Mouse (Mus musculus) embryonic stem cell, embryonic (primary cell): ENCODE measurements around the gene Nkx2-2.

Experiments used
- CTCF ChIA-PET, 4 experiments: fragments of 300-600 bp in 2 of 4; fragments of 350-600 bp in 2 of 4; sonication (Branson Sonifier 250); formaldehyde crosslinking; loops; one replicate each; lab custom pipeline; 2022; ENCODE audit warnings: inconsistent platforms in 2 of 4; lab: Charles Lee
- POLR2A ChIA-PET, 4 experiments: fragments of 300-600 bp in 2 of 4; fragments of 350-600 bp in 2 of 4; sonication (Branson Sonifier 250); formaldehyde crosslinking; loops; one replicate each; lab custom pipeline; 2022; ENCODE audit warnings: antibody characterized with exemption in 4 of 4, inconsistent platforms in 1 of 4; lab: Charles Lee

The Nkx2-2 gene

DNA sequence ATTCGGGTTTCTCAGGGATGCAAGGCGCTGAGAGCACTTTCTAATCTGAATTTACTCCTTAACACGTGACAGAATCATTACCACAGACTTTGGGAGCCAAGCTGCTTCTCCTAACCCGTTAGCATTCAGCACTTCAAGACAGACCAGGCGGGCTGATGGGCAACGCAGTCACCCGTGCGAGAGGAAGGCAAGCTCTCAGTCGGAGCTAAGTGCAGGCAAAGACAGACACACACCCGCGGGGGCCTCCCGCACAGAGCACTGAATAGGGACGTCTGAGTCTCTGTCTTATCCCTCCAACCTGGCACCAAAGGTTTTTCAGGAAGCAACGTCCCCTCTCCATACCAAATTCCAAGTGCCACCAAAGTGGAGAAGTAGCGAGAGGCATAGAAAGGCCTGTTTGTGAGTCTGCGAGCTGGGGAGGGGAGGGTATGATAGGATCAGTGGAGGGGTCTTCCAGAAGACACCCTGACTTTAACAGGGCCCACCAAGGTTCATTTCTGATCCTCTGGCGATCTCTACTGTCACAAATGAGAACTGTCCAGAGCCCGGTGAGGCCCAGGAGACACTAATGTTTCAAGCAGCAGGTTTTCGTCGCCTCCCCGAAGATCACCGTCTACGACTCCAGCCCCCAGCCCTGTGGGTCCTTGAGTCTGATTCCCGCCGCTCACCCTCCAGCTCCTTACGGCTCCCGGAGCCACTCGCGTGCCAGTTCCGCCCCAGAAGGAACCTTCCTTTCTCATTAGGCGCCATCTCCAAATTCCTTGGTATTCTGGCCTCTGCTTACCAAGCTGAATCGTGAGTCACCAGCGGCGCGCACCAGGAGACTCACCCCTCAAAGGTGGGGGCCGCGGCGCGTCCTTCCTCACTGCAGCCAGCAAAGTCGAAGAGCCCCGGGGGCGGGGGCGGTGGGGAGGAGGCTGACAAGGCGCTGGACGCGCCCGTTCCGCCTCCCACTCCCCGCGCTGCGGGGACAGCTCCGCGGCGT is at the start of gene Nkx2-2:
Gene Nkx2-2, minus strand, starts transcription at position 973 of the 985 bp plus-strand sequence.
- POLR2A ChIA-PET: interaction anchor here in 3 of 4 experiments (0.5 to 5.2 kb wide), 9 partner anchors 9 to 181 kb away, joined by 3 to 21 read pairs (median 3); partner anchors contain the start of genes Xrn2 (in 3 of the 3) and Nkx2-4 (in 1 of the 3)
- CTCF ChIA-PET: interaction anchor here (0.5 to 3.3 kb wide), 14 partner anchors 12 to 581 kb away, joined by 3 to 13 read pairs (median 4); no protein-coding TSS in a partner anchor

DNA sequence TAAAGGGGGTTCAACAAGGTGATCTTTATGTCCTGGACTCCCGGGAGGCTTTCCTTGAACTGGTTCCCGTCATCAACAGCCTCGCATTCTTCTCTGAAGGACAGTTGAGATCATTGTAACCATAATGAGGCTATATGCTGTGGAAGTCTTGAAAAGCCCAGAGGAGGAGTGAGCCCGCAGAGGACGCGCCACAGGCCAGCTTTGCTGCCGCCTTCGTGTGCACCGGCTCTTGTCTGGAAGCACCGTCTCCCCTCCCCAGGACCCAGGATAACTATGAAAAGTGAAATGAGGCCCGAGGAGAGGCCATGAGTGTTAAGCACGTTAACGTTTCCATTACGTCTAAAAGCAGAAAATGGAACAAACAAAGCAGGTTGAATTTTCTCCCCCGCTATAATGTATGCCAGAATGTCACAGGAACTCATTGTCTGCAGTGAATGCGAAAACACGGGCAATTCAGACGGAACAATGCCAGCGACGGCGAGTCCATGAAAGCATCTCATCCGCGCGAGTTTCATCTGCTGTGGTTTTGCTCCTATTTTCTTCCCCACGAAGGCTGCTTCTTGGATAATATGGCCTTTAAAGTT is 41.8 kb upstream of the Nkx2-2 start:
- POLR2A ChIA-PET: interaction anchor here in 1 of 4 experiments (0.8 kb wide), 1 partner anchor 687 kb away, joined by 3 read pairs; no protein-coding TSS in a partner anchor
- CTCF ChIA-PET: no interaction called here

DNA sequence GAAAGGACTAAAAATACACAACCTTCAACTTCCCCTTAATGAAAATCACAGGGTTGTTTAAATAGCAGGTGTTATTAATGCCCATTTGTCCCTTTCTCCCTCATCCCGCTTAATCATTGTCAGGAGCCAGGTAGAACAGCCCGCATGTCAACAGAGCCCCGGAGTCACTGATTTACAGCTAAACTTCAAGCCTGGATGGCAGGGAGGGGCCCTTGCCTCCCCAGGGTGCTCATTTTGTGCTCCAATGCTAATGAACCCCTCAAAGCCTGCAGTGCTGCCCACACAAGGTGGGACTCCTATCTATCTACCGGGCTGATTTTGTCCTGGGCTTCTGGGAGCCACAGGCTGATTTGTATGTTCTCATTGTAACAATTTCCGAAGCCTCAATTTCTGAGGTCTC is 37.1 kb upstream of the Nkx2-2 start:
- POLR2A ChIA-PET: interaction anchor here in 1 of 4 experiments (0.8 to 0.9 kb wide), 2 partner anchors 12 to 36 kb away, joined by 3 read pairs; no protein-coding TSS in a partner anchor

DNA sequence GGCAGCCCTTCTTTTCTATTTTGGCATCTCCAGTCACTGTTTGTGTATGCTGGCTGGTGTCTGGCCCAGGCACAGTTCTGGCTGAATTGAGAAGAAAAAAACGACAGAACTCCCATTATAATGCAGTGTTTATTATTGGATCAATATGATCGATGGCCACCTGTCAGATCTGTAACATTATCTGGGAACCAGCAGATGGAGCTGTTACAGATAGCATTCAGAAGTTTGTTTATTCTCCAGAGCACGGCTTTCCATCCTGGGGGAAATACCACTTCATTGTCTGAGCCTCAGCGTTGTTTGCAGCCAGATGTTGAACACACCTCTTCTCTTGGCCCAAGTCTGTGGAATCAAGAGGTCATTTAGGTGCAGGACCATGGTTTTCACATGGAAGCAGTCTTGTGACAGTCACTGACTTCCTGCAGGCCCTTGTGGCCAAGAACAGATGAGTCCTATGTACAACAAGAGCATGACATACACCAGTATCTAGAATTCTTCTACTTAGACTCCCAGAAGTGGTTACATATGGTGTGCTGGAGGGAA is 11.1 kb upstream of the Nkx2-2 start:
- ChIA-PET POLR2A (no interaction called here), CTCF (interaction anchor here (0.6 to 1.6 kb wide), 8 partner anchors 10 to 606 kb away, joined by 3 to 5 read pairs (median 4); no protein-coding TSS in a partner anchor)

More for the DNA sequence above, 37.1 kb upstream of the Nkx2-2 start:
- CTCF ChIA-PET: interaction anchor here in 1 of 4 experiments (1.2 kb wide), 1 partner anchor 26 kb away, joined by 4 read pairs; no protein-coding TSS in a partner anchor

DNA sequence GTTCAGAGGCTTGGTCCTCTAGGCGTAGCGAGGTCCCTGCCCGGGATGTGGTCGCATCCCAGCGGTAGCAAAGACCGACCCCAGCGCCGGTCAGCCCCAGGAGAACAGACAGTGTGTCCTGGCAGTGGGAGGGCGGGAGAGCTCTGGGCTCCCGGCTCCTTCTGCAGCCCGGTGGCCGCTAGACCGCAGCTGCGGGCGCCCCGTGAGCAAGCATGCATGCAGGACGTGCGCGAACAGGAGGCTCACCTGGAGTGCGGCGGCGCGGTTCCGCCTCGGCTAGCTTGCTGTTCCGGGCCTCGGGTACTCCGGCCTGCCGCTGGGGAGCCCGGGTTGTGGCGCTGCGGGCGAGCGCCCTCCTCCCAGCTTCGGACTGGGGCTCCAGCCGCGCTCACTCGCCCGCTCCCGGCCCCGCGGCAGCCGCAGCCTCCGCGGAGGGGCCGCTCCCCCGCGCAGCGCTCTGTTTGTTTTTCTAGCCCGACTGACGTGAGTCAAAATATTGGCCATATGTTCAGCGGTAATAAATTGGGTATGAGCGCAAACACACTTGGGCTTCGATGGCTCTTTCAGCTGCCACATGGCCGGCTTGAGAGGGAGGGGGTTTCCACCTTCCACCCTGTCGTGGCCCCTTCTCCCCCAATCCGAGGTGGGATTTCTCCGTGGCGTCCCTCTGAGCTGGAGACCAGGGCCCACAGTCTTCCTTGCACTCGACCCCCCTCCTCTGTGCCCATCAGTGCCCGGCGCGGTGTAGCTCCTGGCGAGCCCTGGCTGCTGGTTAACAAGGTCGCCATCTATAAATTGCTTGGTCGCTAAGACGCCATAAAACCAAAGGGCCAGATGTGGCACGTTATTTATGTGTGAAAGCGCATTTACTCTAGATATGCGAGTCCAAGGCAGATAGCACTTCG is 920 bp upstream of the Nkx2-2 start:
- ChIA-PET CTCF (interaction anchor here in 3 of 4 experiments (0.8 to 3.3 kb wide), 11 partner anchors 14 to 582 kb away, joined by 3 to 13 read pairs (median 5); no protein-coding TSS in a partner anchor), POLR2A (interaction anchor here in 3 of 4 experiments (0.6 to 4.6 kb wide), 9 partner anchors 10 to 361 kb away, joined by 3 to 19 read pairs (median 3); partner anchors contain the start of gene Xrn2 (in 2 of the 3))

DNA sequence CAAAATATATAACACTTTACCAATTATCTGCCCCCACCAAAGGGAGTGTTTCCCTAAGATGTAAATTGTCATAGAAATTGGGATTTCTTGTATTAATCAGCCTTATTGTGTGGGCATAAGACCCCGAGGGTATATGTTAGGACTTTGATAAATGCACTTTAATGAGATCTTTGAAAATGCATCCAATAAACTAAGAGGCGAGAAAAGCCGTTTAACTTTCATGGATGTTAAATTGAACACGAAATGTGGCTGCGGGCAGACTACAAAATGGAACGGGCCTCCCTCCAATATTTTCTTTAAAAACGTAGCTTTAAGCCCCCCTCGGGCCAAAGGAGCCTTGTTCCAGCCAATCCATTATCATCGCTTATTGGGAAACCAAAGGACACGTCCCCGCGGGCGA is 1.3 kb downstream of the Nkx2-2 start:
- CTCF ChIA-PET: interaction anchor here in 2 of 4 experiments (0.8 to 3.3 kb wide), 5 partner anchors 11 to 580 kb away, joined by 3 to 13 read pairs (median 7); no protein-coding TSS in a partner anchor
- POLR2A ChIA-PET: interaction anchor here in 1 of 4 experiments (1.3 to 5.2 kb wide), 3 partner anchors 10 to 180 kb away, joined by 3 to 21 read pairs (median 19); partner anchors contain the start of genes Nkx2-4 and Xrn2

DNA sequence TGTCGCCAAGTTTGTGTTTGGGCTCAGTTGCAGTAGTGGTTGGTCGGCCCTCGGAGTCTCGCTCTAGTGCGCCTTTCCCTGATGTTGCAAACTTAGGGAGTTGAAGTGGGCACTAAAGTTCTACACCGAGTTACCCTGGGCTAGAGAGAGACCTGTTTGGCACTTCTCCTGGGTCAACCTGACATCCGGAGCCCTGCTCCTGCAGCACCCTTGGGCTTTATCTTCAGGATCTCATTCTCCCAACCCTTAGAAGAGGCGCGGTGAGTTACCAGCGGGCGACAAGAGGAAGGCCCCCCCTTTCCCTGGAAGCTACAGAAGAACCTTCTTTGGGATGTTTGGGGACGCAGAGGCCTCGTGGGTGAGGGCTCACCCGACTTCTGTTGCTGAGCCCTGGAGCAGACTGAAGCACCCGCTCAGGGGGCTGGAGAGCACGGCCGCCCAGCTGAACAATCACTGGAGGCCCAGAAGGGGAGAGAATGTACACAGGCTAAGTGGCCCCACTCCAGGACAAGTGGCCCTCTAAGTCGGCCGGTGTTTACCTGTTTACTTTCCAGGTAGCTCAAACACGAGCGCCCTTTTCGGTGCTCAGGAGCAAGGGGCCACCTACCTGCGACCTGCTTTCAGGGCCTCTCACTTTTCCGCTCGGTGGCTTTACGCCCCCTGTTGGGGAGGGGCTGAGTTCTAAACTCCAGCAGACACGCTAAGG is 3.6 kb downstream of the Nkx2-2 start:
- POLR2A ChIA-PET: interaction anchor here in 2 of 4 experiments (0.7 to 5.2 kb wide), 7 partner anchors 9 to 855 kb away, joined by 3 to 21 read pairs (median 4); partner anchors contain the start of gene Xrn2 (in 2 of the 2)
- CTCF ChIA-PET: interaction anchor here in 2 of 4 experiments (0.5 to 1.5 kb wide), 7 partner anchors 117 to 1512 kb away, joined by 3 to 6 read pairs (median 3); no protein-coding TSS in a partner anchor

DNA sequence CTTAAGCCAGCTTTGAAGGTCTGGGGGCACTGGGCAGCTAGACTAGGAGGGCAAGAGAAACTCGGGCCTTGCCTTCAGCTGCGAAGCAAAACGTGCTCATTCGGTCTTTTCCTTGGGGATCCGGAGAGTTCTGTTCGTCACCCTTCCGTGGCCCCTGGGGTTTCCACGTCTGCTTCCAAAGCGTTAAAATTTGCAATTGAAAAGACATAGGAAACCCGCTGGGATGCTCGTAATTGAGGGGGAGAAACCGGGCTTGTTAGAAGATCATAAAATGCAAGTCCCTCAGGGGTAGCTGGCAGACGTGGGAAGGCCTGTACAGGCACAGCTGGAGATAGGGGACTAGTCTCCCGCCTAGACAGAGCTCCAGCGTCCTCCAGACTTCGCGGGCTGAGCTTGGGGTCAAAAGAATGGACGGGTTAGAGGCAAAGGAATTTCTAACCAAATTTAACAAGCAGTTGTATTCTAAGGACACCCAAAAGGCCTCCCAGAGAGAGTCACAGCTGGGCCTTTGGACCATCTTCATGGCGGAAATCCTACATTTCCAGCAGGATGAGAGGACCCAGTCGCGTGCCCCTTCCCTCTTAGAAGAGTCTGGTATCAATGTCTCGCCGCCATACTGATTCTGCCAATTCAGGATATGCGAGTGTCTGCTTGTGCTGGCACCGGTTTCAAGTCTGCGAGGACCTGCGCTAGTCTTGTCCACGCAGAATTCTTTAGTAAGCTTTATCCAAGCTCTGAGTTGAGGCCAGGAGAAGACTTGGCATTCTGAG is 4.3 kb downstream of the Nkx2-2 start:
- ChIA-PET POLR2A (interaction anchor here in 3 of 4 experiments (0.7 to 5.2 kb wide), 9 partner anchors 8 to 856 kb away, joined by 3 to 21 read pairs (median 4); partner anchors contain the start of gene Xrn2 (in 2 of the 3)), CTCF (interaction anchor here in 2 of 4 experiments (0.5 to 1.5 kb wide), 8 partner anchors 11 to 1511 kb away, joined by 3 to 6 read pairs (median 3); no protein-coding TSS in a partner anchor)

DNA sequence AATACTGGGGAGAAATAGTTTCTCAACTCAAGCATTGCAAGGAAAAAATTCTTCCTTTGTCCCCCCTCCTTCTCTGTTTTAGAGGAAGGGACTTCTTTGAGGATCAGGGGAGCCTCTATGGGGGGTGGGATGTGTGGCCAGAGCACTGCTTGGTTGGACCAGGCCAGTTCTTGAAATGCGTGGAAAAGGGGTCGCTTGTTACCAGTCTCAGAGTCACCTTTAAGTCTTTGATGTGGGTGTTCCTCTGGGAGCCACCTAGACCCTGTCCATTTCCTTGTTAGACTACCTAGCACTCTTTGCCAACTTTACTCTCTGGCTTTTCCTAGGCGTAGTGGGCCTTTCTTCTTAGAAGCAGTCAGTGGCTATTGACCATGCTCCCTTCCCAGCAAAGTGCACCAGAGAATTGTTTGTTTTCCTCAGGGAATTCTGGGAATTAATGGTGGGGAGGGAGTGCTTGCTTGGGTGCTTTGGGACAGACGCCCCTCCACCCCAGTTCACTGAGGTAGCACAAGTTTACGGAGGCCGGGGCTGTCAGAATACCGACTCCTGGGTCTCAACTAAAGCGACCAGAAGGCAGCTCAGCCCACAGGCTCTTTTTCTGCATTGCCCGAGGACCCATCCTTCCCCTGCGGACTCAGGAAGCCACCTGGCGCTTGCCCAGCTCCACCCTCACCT is 5.0 kb downstream of the Nkx2-2 start:
- ChIA-PET POLR2A (interaction anchor here in 3 of 4 experiments (0.9 to 5.2 kb wide), 7 partner anchors 8 to 857 kb away, joined by 3 to 21 read pairs (median 4); partner anchors contain the start of gene Xrn2 (in 1 of the 3)), CTCF (interaction anchor here in 2 of 4 experiments (1.0 to 1.5 kb wide), 6 partner anchors 11 to 576 kb away, joined by 3 to 6 read pairs (median 4); no protein-coding TSS in a partner anchor)

DNA sequence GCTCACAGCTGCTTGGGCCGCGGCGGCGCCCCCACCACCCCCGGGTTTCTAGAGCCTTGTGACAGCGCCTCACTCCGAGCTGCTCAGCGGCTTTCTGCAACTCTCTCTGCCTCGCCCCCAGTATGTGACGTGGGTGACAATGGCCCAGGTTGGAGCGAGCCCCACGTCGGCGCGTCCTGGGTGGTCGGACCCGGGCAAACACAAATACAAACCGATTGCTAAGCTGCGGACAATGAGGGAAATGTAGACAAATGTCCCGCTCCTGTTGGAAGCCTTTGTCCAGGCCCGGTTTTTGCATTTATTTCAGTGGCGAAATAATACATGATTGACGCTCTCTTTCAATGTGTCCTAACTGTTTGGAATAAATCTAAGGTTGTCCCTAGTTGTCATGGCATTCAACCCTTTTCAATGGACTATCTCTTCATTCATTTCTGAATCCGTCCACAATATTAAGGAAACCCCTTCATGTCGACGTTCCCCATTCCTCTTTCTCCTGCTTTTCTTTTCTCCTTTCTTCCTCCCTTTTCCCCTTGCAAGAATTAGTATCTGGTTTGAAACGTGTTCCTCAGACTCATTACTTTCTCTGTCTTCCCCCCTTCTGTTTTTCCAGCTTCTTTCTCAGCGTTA is 5.9 kb downstream of the Nkx2-2 start:
- ChIA-PET CTCF (no interaction called here), POLR2A (interaction anchor here in 3 of 4 experiments (0.6 to 2.4 kb wide), 3 partner anchors 121 to 177 kb away, joined by 3 to 10 read pairs (median 3); partner anchors contain the start of gene Xrn2 (in 1 of the 3))

DNA sequence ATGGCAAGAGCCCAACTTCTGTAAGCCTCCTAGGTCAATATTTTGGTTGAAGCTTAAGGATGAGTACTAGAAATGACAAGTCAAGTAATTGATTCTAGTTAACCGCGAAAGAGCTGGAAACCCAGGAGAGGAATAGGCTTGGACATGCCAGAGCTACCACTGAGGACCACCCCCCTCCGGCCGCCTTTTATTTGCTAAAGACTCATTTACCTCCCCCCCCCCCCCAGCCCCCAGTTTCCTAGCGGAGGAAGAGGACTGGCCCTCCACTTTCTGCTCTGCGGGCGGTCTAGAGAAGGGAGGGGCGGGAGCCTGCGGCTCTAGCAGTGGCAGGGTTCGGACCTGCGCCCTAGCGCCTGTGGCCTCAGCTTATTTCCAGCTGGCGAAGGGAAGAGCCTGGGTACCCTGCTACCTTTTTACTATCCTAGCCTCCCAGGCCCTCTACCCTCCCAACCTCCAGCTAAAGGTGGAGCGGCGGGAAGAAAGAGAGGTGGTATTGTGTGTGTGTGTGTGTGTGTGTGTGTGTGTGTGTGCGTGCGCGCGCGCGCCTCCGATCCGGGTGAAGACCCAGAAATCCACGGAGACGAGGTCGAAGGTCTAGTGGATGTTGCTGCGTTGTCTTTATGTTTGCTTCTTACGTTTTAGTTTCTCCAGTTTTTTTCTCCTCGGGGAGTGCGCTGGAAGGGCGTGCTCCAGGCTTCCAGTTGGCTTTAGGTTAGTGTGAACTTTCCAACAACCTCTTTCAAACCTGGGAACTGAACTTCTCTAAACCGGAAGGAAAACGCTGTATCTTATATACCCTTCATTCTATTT is 6.8 kb downstream of the Nkx2-2 start:
- CTCF ChIA-PET: interaction anchor here (0.6 to 1.4 kb wide), 9 partner anchors 8 to 1044 kb away, joined by 3 to 7 read pairs (median 3); no protein-coding TSS in a partner anchor
- POLR2A ChIA-PET: interaction anchor here (0.5 to 2.4 kb wide), 10 partner anchors 21 to 554 kb away, joined by 3 to 10 read pairs (median 4); partner anchors contain the start of gene Xrn2 (in 3 of the 4)

DNA sequence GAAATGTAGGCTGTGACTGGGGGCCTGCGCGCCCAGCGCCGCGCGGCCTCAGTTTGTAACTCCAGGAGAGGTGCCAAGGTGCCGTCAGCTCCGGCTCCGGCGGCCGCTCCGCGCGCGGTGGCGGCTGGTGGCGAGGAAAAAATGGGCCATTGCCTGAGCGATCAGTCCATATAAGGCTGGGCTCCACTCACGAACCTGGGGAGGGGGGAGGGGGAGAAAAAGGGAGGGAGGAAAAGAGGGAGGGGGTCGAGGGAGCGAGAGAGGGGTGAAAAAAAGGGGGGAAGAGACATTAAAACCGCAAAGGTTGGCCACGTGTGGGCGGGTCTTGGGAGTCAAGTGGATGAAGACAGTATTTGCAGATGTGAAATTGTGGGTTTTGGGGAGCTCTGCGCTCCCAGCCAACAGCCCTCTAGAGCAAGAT is 7.8 kb downstream of the Nkx2-2 start:
- ChIA-PET POLR2A (interaction anchor here in 3 of 4 experiments (0.6 to 2.4 kb wide), 8 partner anchors 107 to 553 kb away, joined by 3 to 12 read pairs (median 6); partner anchors contain the start of gene Xrn2 (in 3 of the 3)), CTCF (interaction anchor here in 2 of 4 experiments (0.7 to 1.4 kb wide), 3 partner anchors 96 to 574 kb away, joined by 3 to 7 read pairs (median 4); no protein-coding TSS in a partner anchor)

DNA sequence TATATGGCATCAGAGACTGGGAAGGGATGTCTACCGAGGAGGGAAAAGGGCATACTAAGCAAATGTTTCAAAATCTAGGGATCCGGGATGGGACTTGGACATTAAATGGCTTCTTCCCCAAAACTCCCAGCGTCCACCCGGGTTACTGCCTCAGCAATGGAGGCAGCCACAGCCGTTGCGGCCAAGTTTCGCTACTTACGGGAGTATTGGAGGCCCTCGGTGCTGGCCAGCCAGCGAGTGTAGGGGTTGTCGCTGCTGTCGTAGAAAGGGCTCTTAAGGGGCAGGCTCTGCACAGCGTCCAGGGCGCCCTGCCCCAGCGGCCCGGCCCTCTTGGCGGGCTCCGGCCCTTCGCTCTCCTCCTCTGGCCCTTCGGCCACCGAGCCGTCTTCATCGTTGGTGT is 8.5 kb downstream of the Nkx2-2 start:
- CTCF ChIA-PET: interaction anchor here in 1 of 4 experiments (0.7 kb wide), 1 partner anchor 405 kb away, joined by 4 read pairs; no protein-coding TSS in a partner anchor
- POLR2A ChIA-PET: interaction anchor here in 2 of 4 experiments (0.8 to 1.8 kb wide), 4 partner anchors 9 to 552 kb away, joined by 3 to 5 read pairs (median 4); partner anchors contain the start of genes Nkx2-2 (in 1 of the 2) and Xrn2 (in 1 of the 2)
